Comparison of ENCODE assay signal across 24 mouse cellular contexts in the genomic region with DNA sequence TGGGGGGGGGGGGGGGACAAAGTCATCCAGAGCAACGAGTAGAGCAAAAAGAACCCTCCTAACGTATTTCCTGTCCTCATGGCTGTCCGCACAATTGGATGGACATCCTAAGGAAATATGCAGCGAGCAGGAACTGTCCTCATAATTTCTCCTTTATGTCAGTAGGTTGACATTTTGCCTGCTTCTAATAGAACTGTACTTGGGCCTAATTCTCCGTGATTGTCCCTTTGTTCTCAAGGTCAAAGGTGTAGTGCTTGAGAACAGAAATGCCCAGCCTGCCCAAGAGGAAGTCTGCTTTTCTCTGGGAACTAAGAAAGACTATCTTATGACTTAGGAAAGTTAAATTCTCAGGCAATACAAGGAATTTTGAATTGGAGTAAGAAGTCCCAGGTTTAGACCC.
"Had no signal": no experiment of that assay in that cellular context is flagged by ENCODE, and none has a peak within 500 bp of the region (broad histone marks: within the 10 kb centered on the region; RNA-seq: fewer than 3 reads in every experiment).

No protein-coding gene starts in this region.

- H3K27me3 ChIP-seq: heart, embryonic 13.5 days; heart, embryonic 15.5 days; hindbrain, embryonic 12.5 days; intestine, embryonic 15.5 days; kidney, embryonic 15.5 days; limb, embryonic 12.5 days; liver, embryonic 12.5 days had no signal

- H3K9me3 ChIP-seq: heart, embryonic 13.5 days; heart, embryonic 15.5 days; hindbrain, embryonic 10.5 days; hindbrain, embryonic 12.5 days; intestine, embryonic 15.5 days; kidney, embryonic 15.5 days; limb, embryonic 10.5 days; limb, embryonic 12.5 days; liver, embryonic 12.5 days had no signal

- DNase-seq: gastrocnemius, adult 2 months; gastrocnemius, postnatal 10 days; gastrocnemius, postnatal 25 days; heart, adult 2 months; heart, postnatal 10 days; heart, postnatal 4 days; lung, adult 2 months had no signal

- H3K27ac ChIP-seq: gastrocnemius, adult 2 months; heart, adult 2 months; heart, embryonic 15.5 days; hindbrain, embryonic 10.5 days; hindbrain, embryonic 12.5 days; hindbrain, embryonic 14.5 days; intestine, embryonic 15.5 days; layer of hippocampus, adult 2 months; left cerebral cortex, adult 2 months; limb, embryonic 10.5 days; limb, embryonic 12.5 days; liver, embryonic 12.5 days; liver, embryonic 14.5 days had no signal

- H3K4me3 ChIP-seq: gastrocnemius, adult 2 months; heart, adult 2 months; heart, embryonic 13.5 days; heart, embryonic 15.5 days; hindbrain, embryonic 10.5 days; hindbrain, embryonic 12.5 days; intestine, embryonic 15.5 days; kidney, embryonic 15.5 days; layer of hippocampus, adult 2 months; left cerebral cortex, adult 2 months; limb, embryonic 10.5 days; limb, embryonic 12.5 days; liver, embryonic 12.5 days had no signal

- H3K4me2 ChIP-seq: heart, embryonic 11.5 days; heart, embryonic 13.5 days; heart, embryonic 15.5 days; hindbrain, embryonic 12.5 days; hindbrain, embryonic 14.5 days; intestine, embryonic 15.5 days; kidney, embryonic 15.5 days; limb, embryonic 12.5 days; liver, embryonic 12.5 days had no signal

- H3K36me3 ChIP-seq: heart, embryonic 13.5 days; heart, embryonic 15.5 days; hindbrain, embryonic 10.5 days; hindbrain, embryonic 12.5 days; intestine, embryonic 15.5 days; kidney, embryonic 15.5 days; limb, embryonic 10.5 days; limb, embryonic 12.5 days; liver, embryonic 12.5 days had no signal

- H3K4me1 ChIP-seq: liver, embryonic 12.5 days had no signal

- H3K9ac ChIP-seq: heart, embryonic 13.5 days; heart, embryonic 15.5 days; hindbrain, embryonic 12.5 days; hindbrain, embryonic 14.5 days; intestine, embryonic 15.5 days; kidney, embryonic 15.5 days; limb, embryonic 12.5 days; liver, embryonic 12.5 days; liver, embryonic 14.5 days had no signal

- ATAC-seq: hindbrain, embryonic 16.5 days; inflammation-experienced regulatory T-cells, adult 6 months; intestine, embryonic 15.5 days; intestine, postnatal 0 days; liver, embryonic 12.5 days had no signal
